Mouse (Mus musculus) lung, embryonic 15.5 days (tissue): ENCODE results near the gene Rabgap1l. TPM values are rescaled to one million over a fixed set of nuclear protein-coding genes. Genes with fewer than 3 reads are reported as not detected.

Source experiments
- ATAC-seq: fragments of 200-750 bp; cut with Nextera tagmentation; 2 replicates; pipeline ENCODE4 v1.8.0; 2017; ENCODE audit warnings: moderate number of reproducible peaks, borderline replicate concordance; ENCODE audit not compliant: low FRiP score, low TSS enrichment; ENCODE audit errors: extremely low read depth
- H3K27ac ChIP-seq: fragments of 300-500 bp; sonication (generic); 2 replicates; pipeline ENCODE4 v1.5.1; 2015; ENCODE audit warnings: moderate library complexity, mild to moderate bottlenecking, inconsistent platforms
- H3K27me3 ChIP-seq: fragments of 300-500 bp; sonication (generic); 2 replicates; pipeline ENCODE4 v1.6.1; 2015; ENCODE audit warnings: inconsistent platforms
- H3K36me3 ChIP-seq: fragments of 300-500 bp; sonication (generic); 2 replicates; pipeline ENCODE4 v1.6.1; 2015; ENCODE audit warnings: inconsistent platforms
- H3K4me1 ChIP-seq: fragments of 300-500 bp; sonication (generic); 2 replicates; pipeline ENCODE4 v1.6.1; 2015; ENCODE audit warnings: inconsistent platforms
- H3K4me2 ChIP-seq: fragments of 300-500 bp; sonication (generic); 2 replicates; pipeline ENCODE4 v1.6.1; 2015; ENCODE audit warnings: inconsistent platforms, mild to moderate bottlenecking, moderate library complexity
- H3K4me3 ChIP-seq: fragments of 300-500 bp; sonication (generic); 2 replicates; pipeline ENCODE4 v1.5.1; 2015; ENCODE audit warnings: mild to moderate bottlenecking, inconsistent platforms
- H3K9ac ChIP-seq: fragments of 300-500 bp; sonication (generic); 2 replicates; pipeline ENCODE4 v1.6.1; 2015; ENCODE audit warnings: inconsistent platforms
- H3K9me3 ChIP-seq: fragments of 300-500 bp; sonication (generic); 2 replicates; pipeline ENCODE4 v1.6.1; 2016; ENCODE audit warnings: inconsistent platforms
- WGBS: fragments of 180-500 bp; shearing (Covaris S2); methylation state at CpG from one replicate; pipeline ENCODE4 v1.1.7; 2015; 5-methylcytosine and 5-hydroxymethylcytosine counted together
- polyA plus RNA-seq: library from polyadenylated mRNA; unstranded; fragments of >200 nt; fragmentation: Nextera tagmentation; extraction: Ambion mirVana; gene quantifications from 2 replicates; pipeline ENCODE4 v1.2.1, GENCODE M21; 2015

Gene Rabgap1l
- polyA plus RNA-seq, 1 experiment from 2014 or later: 24.0 TPM

DNA sequence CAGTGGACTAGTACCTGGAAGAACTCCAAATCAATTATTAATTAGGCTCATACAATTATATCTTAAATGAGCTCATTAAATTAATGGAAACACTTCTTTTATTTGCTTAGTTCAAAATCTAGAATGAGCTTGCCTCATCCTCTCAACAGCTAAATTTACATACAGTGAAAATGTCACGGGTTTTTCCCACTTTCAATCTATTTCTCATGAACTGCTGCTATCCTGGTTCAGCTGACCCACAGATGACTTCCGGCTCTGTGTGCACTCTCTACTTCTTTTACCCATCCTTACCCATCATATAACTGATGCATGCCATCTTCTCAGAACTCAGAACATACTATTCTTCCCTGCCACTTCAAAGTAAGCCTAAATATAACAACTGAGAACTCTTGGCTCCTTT, 452.4 kb downstream of the Rabgap1l start:
- H3K4me2 ChIP-seq: no peak overlapping the region
- H3K27me3 ChIP-seq: no peaks in the 10 kb centered on the region
- H3K9me3 ChIP-seq: no peaks in the 10 kb centered on the region
- H3K4me3 ChIP-seq: no peak overlapping the region
- H3K36me3 ChIP-seq: no peaks in the 10 kb centered on the region
- H3K9ac ChIP-seq: no peak overlapping the region
- H3K27ac ChIP-seq: no peak overlapping the region
- no peak for ATAC-seq
- WGBS: 69% methylated on average over 2 of the region's 2 CpGs
- H3K4me1 ChIP-seq: no peaks in the 10 kb centered on the region

DNA sequence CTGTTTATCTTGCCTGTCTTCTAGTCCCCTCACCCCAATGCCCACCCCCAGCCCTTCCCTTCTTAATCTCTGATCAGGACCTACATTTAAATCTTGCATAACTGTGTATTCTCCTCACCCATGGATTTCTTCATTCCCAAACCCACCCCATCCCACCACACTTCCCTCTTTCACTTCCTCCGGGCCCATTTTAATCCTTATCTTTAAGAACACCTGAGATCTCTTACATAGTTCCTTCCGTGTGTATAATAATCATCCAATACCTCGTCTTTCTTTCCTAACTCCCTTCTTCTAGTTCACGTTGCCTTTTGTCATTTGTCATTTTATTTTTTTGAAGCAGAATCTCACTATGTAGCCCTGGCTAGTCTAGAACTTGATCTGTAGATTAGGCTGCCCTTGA, 453.6 kb downstream of the Rabgap1l start:
- ATAC-seq: no peak
- WGBS: 48% methylated on average over 4 of the region's 4 CpGs
- Histone ChIP-seq H3K4me3 (no peak overlapping the region), H3K9me3 (no peaks in the 10 kb centered on the region), H3K27me3 (no peaks in the 10 kb centered on the region), H3K4me1 (no peaks in the 10 kb centered on the region), H3K27ac (no peak overlapping the region), H3K4me2 (no peak overlapping the region), H3K9ac (no peak overlapping the region), H3K36me3 (no peaks in the 10 kb centered on the region)

DNA sequence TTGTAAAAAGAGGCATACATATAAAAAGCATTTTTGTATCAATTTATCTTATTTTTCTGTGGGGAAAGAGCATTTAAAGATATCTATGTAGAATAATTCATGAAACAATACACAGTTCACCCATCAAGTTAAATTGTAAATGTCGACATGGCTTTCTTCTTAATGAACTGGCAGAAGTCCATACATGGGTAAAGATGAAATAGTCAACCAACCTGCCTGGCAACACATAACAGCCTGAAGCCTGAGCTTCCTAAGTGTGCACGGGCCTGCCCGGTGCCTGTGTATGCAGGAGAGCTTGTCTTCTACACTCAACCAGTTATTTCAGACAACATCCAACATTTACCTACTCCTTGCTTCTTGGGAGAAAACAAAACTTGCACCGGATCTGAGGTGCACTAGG, 458.2 kb downstream of the Rabgap1l start:
- no peak overlapping the region for H3K27ac ChIP-seq
- no peak for ATAC-seq
- H3K9ac ChIP-seq: no peak overlapping the region
- no peaks in the 10 kb centered on the region for H3K36me3 ChIP-seq
- 69% methylated on average over 4 of the region's 4 CpGs for WGBS
- H3K4me2 ChIP-seq: no peak overlapping the region
- H3K4me3 ChIP-seq: no peak overlapping the region
- H3K27me3 ChIP-seq: no peaks in the 10 kb centered on the region
- H3K9me3 ChIP-seq: no peaks in the 10 kb centered on the region
- no peaks in the 10 kb centered on the region for H3K4me1 ChIP-seq

DNA sequence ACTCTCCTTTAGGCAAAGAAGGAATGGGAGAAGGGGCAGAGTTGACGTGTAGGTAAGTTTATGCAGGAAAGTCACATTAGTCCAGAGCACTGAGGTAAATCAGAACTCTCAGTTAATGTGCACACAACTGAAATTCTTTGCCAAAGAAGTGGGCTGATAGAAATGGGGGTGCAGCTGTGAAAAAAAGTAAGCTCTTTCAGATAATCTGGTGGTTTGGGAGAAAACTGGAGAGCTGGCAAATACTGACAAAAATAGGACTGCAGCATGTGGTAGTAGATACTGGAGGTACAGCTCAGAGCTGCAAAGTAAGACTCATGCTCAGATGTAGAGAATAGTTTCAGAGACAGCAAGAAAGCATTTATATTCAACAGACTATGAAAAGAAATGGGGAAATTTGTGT, 462.2 kb downstream of the Rabgap1l start:
- Histone ChIP-seq H3K36me3 (no peaks in the 10 kb centered on the region), H3K9me3 (no peaks in the 10 kb centered on the region), H3K4me3 (no peak overlapping the region), H3K4me2 (no peak overlapping the region), H3K27ac (no peak overlapping the region), H3K9ac (no peak overlapping the region), H3K4me1 (no peaks in the 10 kb centered on the region), H3K27me3 (no peaks in the 10 kb centered on the region)
- WGBS: 53% methylated on average over 1 of the region's 1 CpGs
- no peak for ATAC-seq

DNA sequence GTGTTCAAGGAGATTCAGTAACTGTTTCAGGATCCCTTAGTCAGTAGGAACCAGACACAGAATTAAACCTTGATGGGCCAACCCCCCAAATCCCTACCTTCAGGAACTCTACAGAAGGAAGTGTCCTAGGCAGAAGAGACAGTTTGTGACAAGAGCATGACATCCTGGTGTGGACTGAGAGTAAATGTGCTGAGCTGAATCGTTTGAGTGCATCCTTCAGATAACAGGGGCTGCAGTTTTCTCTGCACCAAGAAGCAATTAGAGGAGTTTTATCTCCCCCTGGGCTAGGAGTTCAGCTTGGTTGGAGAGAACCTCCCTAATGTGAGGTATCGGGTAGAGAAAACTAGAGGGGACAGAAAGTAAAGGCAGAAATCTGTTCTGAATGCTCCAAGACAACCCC, 462.8 kb downstream of the Rabgap1l start:
- H3K9ac ChIP-seq: no peak overlapping the region
- H3K36me3 ChIP-seq: no peaks in the 10 kb centered on the region
- WGBS: 47% methylated on average over 2 of the region's 2 CpGs
- no peak overlapping the region for H3K4me2 ChIP-seq
- no peak overlapping the region for H3K27ac ChIP-seq
- no peak overlapping the region for H3K4me3 ChIP-seq
- no peaks in the 10 kb centered on the region for H3K9me3 ChIP-seq
- H3K27me3 ChIP-seq: no peaks in the 10 kb centered on the region
- ATAC-seq: no peak
- H3K4me1 ChIP-seq: no peaks in the 10 kb centered on the region

DNA sequence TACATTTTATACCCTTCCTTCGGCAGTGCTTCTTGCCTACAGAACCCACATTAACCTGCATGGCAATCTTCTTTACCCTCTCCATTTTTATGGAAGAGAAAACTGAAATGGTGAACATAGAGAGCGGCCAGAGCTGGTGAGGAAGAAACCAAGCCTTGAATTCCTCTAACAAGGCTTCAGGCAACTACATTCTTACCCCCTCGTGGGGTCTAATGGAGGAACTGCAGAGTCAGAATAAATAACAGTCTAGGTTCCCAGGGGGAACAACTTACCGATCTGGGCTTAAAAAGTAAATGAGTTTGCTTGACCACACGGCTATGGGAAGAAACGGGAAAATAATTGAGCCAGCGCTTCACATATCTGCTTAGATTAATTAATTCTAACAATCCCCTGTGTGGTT, 463.2 kb downstream of the Rabgap1l start:
- Histone ChIP-seq H3K36me3 (no peaks in the 10 kb centered on the region), H3K9me3 (no peaks in the 10 kb centered on the region), H3K9ac (no peak overlapping the region), H3K27me3 (no peaks in the 10 kb centered on the region), H3K4me3 (no peak overlapping the region), H3K27ac (no peak overlapping the region), H3K4me1 (no peaks in the 10 kb centered on the region), H3K4me2 (no peak overlapping the region)
- no peak for ATAC-seq
- WGBS: 63% methylated on average over 7 of the region's 7 CpGs

DNA sequence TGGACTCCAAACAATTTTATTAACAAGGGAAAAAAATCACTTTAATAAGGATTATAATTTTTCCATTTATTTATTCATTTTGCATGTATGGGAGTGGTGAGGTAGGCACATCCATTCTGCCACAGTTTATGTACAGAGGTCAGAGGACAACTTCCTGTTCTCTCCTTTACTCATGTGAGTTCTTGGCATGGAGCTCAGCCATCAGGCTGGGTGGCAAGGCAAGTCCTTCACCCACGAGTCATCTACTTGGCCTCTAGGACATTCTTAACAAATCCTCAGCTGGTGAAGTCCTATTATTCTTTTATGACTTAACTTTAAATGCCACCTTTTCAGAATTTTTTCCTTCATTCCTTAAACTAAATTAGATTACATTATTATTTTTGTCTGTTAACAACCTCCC, 465.5 kb downstream of the Rabgap1l start:
- no peak for ATAC-seq
- no peak overlapping the region for H3K27ac ChIP-seq
- H3K27me3 ChIP-seq: no peaks in the 10 kb centered on the region
- H3K4me3 ChIP-seq: no peak overlapping the region
- no peaks in the 10 kb centered on the region for H3K36me3 ChIP-seq
- no peak overlapping the region for H3K4me2 ChIP-seq
- H3K4me1 ChIP-seq: no peaks in the 10 kb centered on the region
- WGBS: 42% methylated on average over 1 of the region's 1 CpGs
- H3K9me3 ChIP-seq: no peaks in the 10 kb centered on the region
- H3K9ac ChIP-seq: no peak overlapping the region

DNA sequence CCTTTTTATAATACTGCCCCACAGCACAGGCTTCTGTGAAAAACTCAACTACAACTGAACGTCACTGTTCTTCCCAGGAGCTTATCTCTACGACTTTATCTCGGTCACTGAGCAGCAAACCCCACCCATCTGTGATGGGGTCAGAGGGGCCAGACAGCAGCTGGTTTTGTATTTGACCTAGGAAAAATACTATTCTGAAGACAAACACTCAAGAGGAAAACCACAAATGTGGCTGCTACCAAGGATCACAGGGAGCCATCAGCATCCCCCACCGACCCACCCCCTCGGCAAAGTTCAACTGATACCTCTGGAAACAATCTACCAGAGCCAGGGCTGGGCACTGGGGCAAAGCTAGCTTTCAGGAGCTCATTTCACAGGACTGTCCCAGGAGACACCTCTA, 467.5 kb downstream of the Rabgap1l start:
- Histone ChIP-seq H3K4me1 (no peaks in the 10 kb centered on the region), H3K36me3 (no peaks in the 10 kb centered on the region), H3K9ac (no peak overlapping the region), H3K4me2 (no peak overlapping the region), H3K4me3 (no peak overlapping the region), H3K27me3 (no peaks in the 10 kb centered on the region), H3K27ac (no peak overlapping the region), H3K9me3 (no peaks in the 10 kb centered on the region)
- 23% methylated on average over 5 of the region's 5 CpGs for WGBS
- ATAC-seq: no peak

DNA sequence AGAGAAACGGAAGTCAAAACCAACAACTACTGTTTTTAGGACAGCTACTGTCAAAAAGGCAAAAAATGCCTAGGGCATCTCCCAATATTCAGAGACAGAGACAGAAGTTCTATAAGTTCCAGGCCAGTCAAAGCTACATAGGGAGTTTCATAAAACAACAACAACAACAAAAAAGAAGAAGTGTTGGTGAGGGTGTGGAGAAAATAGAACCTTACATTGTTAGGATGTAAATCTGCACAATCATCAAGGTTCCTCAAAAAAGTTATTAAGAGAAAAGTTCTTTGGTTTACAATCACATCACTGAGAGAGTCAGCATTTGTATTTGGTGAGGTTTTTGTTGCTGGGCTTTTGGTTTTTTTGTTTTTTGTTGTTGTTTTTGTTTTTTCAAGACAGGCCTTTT, 472.3 kb downstream of the Rabgap1l start:
- no peak overlapping the region for H3K9ac ChIP-seq
- H3K27ac ChIP-seq: no peak overlapping the region
- no peak overlapping the region for H3K4me3 ChIP-seq
- no peaks in the 10 kb centered on the region for H3K27me3 ChIP-seq
- no peak overlapping the region for H3K4me2 ChIP-seq
- no peak for ATAC-seq
- H3K9me3 ChIP-seq: no peaks in the 10 kb centered on the region
- 85% methylated on average over 1 of the region's 1 CpGs for WGBS
- H3K36me3 ChIP-seq: no peaks in the 10 kb centered on the region
- no peaks in the 10 kb centered on the region for H3K4me1 ChIP-seq

DNA sequence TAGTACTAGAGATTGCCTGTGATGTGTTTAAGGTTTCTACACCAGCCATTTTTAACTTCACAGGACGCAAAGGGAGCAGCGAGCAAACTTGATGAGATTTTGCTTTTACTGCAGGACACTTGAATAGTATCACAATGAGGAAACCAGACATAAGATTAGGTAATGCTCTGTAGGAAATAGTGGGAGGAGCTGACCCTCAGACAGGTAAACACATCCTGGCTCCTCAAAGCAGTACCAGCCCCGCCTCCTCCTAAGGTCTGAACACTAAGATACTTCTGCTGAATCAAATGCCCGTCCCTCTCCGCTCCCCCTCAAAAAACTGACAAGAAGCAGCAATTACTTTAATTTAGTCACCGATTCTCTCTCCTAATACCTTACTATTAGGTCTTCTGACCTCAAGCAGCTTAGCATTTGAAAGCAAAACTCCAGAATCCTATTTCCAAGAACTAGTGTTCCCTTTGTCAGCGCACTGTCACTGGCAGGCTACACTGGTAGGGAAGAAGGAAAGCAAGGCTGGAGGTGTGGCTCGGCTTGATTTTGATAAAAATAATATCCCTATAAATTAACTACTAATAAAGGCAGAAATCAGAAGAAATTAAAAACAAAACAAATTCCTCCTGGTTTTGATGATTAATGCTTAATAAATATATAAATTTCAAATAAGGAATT, 474.8 kb downstream of the Rabgap1l start:
- no peak overlapping the region for H3K9ac ChIP-seq
- no peaks in the 10 kb centered on the region for H3K9me3 ChIP-seq
- no peaks in the 10 kb centered on the region for H3K27me3 ChIP-seq
- H3K27ac ChIP-seq: no peak overlapping the region
- no peak overlapping the region for H3K4me3 ChIP-seq
- no peaks in the 10 kb centered on the region for H3K36me3 ChIP-seq
- no peaks in the 10 kb centered on the region for H3K4me1 ChIP-seq
- WGBS: 63% methylated on average over 8 of the region's 8 CpGs
- no peak overlapping the region for H3K4me2 ChIP-seq
- ATAC-seq: no peak

DNA sequence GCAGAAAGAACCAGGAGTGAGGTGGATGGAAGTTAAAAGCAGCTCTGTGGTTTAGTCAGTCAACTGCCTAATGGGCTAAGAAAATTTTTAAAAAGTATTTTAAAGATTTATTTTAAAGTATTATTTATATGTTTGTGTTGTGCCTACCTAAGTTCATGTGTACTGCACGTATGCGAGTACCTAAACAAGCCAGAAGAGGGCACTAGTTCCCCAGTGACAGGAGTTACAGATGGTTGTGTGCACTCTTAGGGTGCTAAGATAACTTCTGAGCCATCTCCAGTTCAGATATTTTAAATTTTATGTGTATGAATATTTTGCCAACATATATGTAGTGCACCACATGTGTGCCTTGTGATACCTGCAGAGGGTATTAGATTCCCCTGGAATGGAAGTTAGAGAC, 476.8 kb downstream of the Rabgap1l start:
- H3K4me3 ChIP-seq: no peak overlapping the region
- H3K4me2 ChIP-seq: no peak overlapping the region
- WGBS: 94% methylated on average over 2 of the region's 2 CpGs
- H3K9ac ChIP-seq: no peak overlapping the region
- H3K27me3 ChIP-seq: no peaks in the 10 kb centered on the region
- no peaks in the 10 kb centered on the region; the same call in 1 of the 2 replicates for H3K4me1 ChIP-seq
- no peak for ATAC-seq
- H3K9me3 ChIP-seq: no peaks in the 10 kb centered on the region
- H3K36me3 ChIP-seq: no peaks in the 10 kb centered on the region
- no peak overlapping the region for H3K27ac ChIP-seq

DNA sequence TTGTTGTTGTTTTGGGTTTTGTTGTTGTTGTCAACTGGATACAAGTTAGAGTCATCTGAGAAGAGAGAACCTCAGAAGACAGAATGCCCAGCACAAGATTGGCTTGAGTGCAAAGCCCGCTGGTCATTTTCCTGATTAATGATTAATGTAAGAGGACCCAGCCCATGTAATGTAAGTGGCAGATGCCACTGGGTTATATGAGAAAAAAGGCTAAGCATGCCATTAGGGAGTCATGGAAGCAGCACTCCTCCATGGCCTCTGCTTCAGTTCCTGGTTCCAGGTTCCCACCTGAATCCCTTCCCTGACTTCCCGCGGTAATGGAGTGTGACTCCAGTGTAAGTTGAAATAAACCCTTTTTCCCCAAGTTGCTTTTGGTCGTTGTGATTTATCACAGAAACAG, 480.4 kb downstream of the Rabgap1l start:
- no peak for ATAC-seq
- Histone ChIP-seq H3K9ac (no peak overlapping the region), H3K9me3 (no peaks in the 10 kb centered on the region), H3K36me3 (no peaks in the 10 kb centered on the region), H3K27me3 (no peaks in the 10 kb centered on the region), H3K4me1 (peaks cover 9% of the 10 kb centered on the region; the same call in 1 of the 2 replicates), H3K4me2 (no peak overlapping the region), H3K27ac (no peak overlapping the region), H3K4me3 (no peak overlapping the region)
- 81% methylated on average over 4 of the region's 4 CpGs for WGBS

DNA sequence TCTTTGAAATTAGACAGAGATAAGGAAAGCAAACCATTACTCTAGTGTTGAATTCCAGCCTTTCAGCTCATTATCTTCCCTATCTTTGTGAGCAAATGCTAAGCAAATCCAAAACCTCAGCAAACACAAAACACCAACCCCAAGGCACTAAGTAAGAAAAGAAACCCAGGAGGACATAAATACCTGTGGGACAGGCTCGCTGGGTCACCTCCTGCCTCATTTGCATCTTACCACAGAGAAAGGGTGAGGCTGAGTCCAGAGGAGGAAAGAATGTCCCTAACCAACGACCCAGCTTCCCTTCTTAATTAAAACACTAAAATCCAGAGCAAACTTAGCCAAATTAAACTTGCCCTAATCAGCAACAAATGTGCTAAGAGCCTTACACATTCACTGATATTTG, 481.1 kb downstream of the Rabgap1l start:
- no peak for ATAC-seq
- peaks cover 15% of the 10 kb centered on the region; the same call in 1 of the 2 replicates for H3K4me1 ChIP-seq
- H3K36me3 ChIP-seq: no peaks in the 10 kb centered on the region
- H3K27ac ChIP-seq: no peak overlapping the region
- no peaks in the 10 kb centered on the region for H3K27me3 ChIP-seq
- 19% methylated on average over 2 of the region's 2 CpGs for WGBS
- H3K9me3 ChIP-seq: no peaks in the 10 kb centered on the region
- no peak overlapping the region for H3K4me2 ChIP-seq
- no peak overlapping the region for H3K4me3 ChIP-seq
- no peak overlapping the region for H3K9ac ChIP-seq
